Comparison of ENCODE assay signal across 9 mouse cellular contexts in genomic region chrX:85676808-85677207, GRCm38 (mm10).
DNase-seq lines count a peak whose midpoint lies in the region; ATAC-seq and TF ChIP-seq lines count a peak whose summit lies in the region.
"Had no signal": no experiment of that assay in that cellular context is flagged by ENCODE, and none has a peak within 500 bp of the region (broad histone marks: within the 10 kb centered on the region; RNA-seq: fewer than 3 reads in every experiment).

No protein-coding gene starts in this region.

- in situ Hi-C loops in Patski (cut with MboI; ENCODE audit: low pct_unique_long_range_greater_than_20kb), result loop anchor here (5.0 to 10.0 kb wide), 2 partner anchors 200 to 238 kb away; no protein-coding TSS in a partner anchor

- H3K4me2 ChIP-seq in midbrain, embryonic 11.5 days, result no peak overlapping the region
- H3K4me2 ChIP-seq in midbrain, embryonic 16.5 days (ENCODE audit: low read length), result no peak overlapping the region
- no peak overlapping the region for H3K4me2 ChIP-seq in neural tube, embryonic 14.5 days (ENCODE audit: low read depth, low read length)
- H3K4me2 ChIP-seq: neural tube, embryonic 13.5 days had no signal

- H3K9ac ChIP-seq in midbrain, embryonic 11.5 days (ENCODE audit: low read length), result no peak overlapping the region
- no peak overlapping the region for H3K9ac ChIP-seq in midbrain, embryonic 16.5 days (ENCODE audit: low read depth, low read length)
- H3K9ac ChIP-seq in neural tube, embryonic 14.5 days (replicated peaks; ENCODE audit: low read depth, low read length), result no peak overlapping the region
- H3K9ac ChIP-seq: neural tube, embryonic 13.5 days had no signal

- H3K4me3 ChIP-seq in midbrain, embryonic 11.5 days (ENCODE audit: low read depth, low read length), result no peak overlapping the region
- no peak overlapping the region for H3K4me3 ChIP-seq in midbrain, embryonic 16.5 days (ENCODE audit: low read depth, low read length)
- H3K4me3 ChIP-seq in neural tube, embryonic 14.5 days (ENCODE audit: low read depth, low read length), result no peak overlapping the region
- H3K4me3 ChIP-seq: neural tube, embryonic 13.5 days had no signal

- H3K27ac ChIP-seq in midbrain, embryonic 11.5 days (ENCODE audit: low read depth, low read length), result no peak overlapping the region
- no peak overlapping the region for H3K27ac ChIP-seq in midbrain, embryonic 16.5 days (ENCODE audit: low read length)
- H3K27ac ChIP-seq in neural tube, embryonic 14.5 days (ENCODE audit: low read depth, low read length), result no peak overlapping the region
- H3K27ac ChIP-seq: neural tube, embryonic 13.5 days had no signal

- H3K27me3 ChIP-seq in midbrain, embryonic 11.5 days (ENCODE audit: control insufficient read depth, insufficient read depth, low read length), result no peaks in the 10 kb centered on the region
- no peaks in the 10 kb centered on the region for H3K27me3 ChIP-seq in midbrain, embryonic 16.5 days (ENCODE audit: control insufficient read depth, insufficient read depth, low read depth, low read length)
- peaks cover 22% of the 10 kb centered on the region for H3K27me3 ChIP-seq in Patski
- H3K27me3 ChIP-seq in neural tube, embryonic 14.5 days (ENCODE audit: control insufficient read depth, insufficient read depth, low read length), result no peaks in the 10 kb centered on the region
- H3K27me3 ChIP-seq: neural tube, embryonic 13.5 days had no signal

- peak; percentile 58; the same call in 1 of the 2 replicates for ATAC-seq in midbrain, embryonic 11.5 days (ENCODE audit: low FRiP score)
- ATAC-seq in midbrain, embryonic 16.5 days, result no peak
- ATAC-seq in Patski, result peak; percentile 31
- peak; percentile 76; the same call in 1 of the 2 replicates for ATAC-seq in neural tube, embryonic 14.5 days (ENCODE audit: low read depth)
- no peak for ATAC-seq in erythroblast, adult 5-6 weeks (replicated peaks; ENCODE audit: low FRiP score, poor library complexity, severe bottlenecking)

- H3K9me3 ChIP-seq in midbrain, embryonic 11.5 days (ENCODE audit: control insufficient read depth, low read length), result no peaks in the 10 kb centered on the region
- H3K9me3 ChIP-seq in midbrain, embryonic 16.5 days (replicated peaks; ENCODE audit: control insufficient read depth, low read length, poor library complexity, severe bottlenecking), result no peaks in the 10 kb centered on the region
- H3K9me3 ChIP-seq in neural tube, embryonic 14.5 days (ENCODE audit: control insufficient read depth, low read length), result no peaks in the 10 kb centered on the region
- H3K9me3 ChIP-seq: neural tube, embryonic 13.5 days had no signal

- intact Hi-C loops in left cerebral cortex, postnatal 25 days (cut with DNase I), result loop anchor here (1.0 kb wide), 2 partner anchors 202 to 242 kb away; no protein-coding TSS in a partner anchor

- TF ChIP-seq CTCF in Patski (IDR thresholded peaks at IDR 0.05), result peak; percentile 74

- H3K4me1 ChIP-seq in midbrain, embryonic 11.5 days (ENCODE audit: control insufficient read depth, insufficient read depth, low read length), result no peaks in the 10 kb centered on the region
- no peaks in the 10 kb centered on the region for H3K4me1 ChIP-seq in midbrain, embryonic 16.5 days (ENCODE audit: control insufficient read depth, insufficient read depth, low read length)
- H3K4me1 ChIP-seq in neural tube, embryonic 14.5 days (ENCODE audit: control insufficient read depth, insufficient read depth, low read length), result no peaks in the 10 kb centered on the region
- H3K4me1 ChIP-seq: neural tube, embryonic 13.5 days had no signal

- DNase-seq in midbrain, embryonic 11.5 days (ENCODE audit: low spot score, missing footprints), result peak; percentile 87
- DNase-seq in Patski (ENCODE audit: low read depth, low spot score), result peak; percentile 7
- peak; percentile 3 to 40 for DNase-seq in cerebellum, postnatal 36 days
- peak; percentile 49 for DNase-seq in heart, postnatal 4 days
- DNase-seq in left cerebral cortex, postnatal 25 days (ENCODE audit: low spot score in 2 of 2), result peak; percentile 34 to 39

- POLR2A ChIA-PET in Patski (lab: Charles Lee), result no interaction called here

- CTCF ChIA-PET in Patski (lab: Charles Lee), result no interaction called here

- WGBS in midbrain, embryonic 11.5 days, result 23% methylated on average over 7 of the region's 7 CpGs
- WGBS in midbrain, embryonic 16.5 days, result 21% methylated on average over 7 of the region's 7 CpGs
- WGBS in neural tube, embryonic 14.5 days, result 25% methylated on average over 7 of the region's 7 CpGs

- no peaks in the 10 kb centered on the region for H3K36me3 ChIP-seq in midbrain, embryonic 11.5 days (ENCODE audit: control insufficient read depth, insufficient read depth, low read length)
- H3K36me3 ChIP-seq in midbrain, embryonic 16.5 days (ENCODE audit: control insufficient read depth, insufficient read depth, low read length), result no peaks in the 10 kb centered on the region
- no peaks in the 10 kb centered on the region for H3K36me3 ChIP-seq in neural tube, embryonic 14.5 days (ENCODE audit: control insufficient read depth, insufficient read depth, low read length)
- H3K36me3 ChIP-seq: neural tube, embryonic 13.5 days had no signal

Comparison
In these comparisons a context has a peak if more than half of its experiments do, and no peak if none do; other contexts are left out.
1. ATAC-seq: peak in midbrain, embryonic 11.5 days (single experiment), Patski (single experiment) and neural tube, embryonic 14.5 days (single experiment); none in midbrain, embryonic 16.5 days (single experiment) and erythroblast, adult 5-6 weeks (single experiment).
2. DNase-seq: peak in every context shown above with its lines; median percentile 87 in midbrain, embryonic 11.5 days; 49 in heart, postnatal 4 days; 36 in left cerebral cortex, postnatal 25 days; 22 in cerebellum, postnatal 36 days; 7 in Patski.